Mouse (Mus musculus) CH12.LX (cell line): Measurements from ENCODE around the gene Lrmda. TPM values are rescaled to one million over a fixed set of nuclear protein-coding genes. Genes with fewer than 3 reads are reported as not detected.

Experiments used
- DNase-seq: peaks from one replicate; pipeline ENCODE4 v3.0.0-alpha.2; 2013; ENCODE audit errors: extremely low read depth
- H3K27ac ChIP-seq: 2 replicates; pipeline ENCODE4 v1.5.1; 2012; ENCODE audit warnings: low read depth, mild to moderate bottlenecking, control low read depth, moderate library complexity; ENCODE audit not compliant: insufficient read depth
- H3K27me3 ChIP-seq: replicated peaks from 2 replicates; pipeline ENCODE3; 2012; ENCODE audit warnings: inconsistent platforms
- H3K36me3 ChIP-seq, 2 experiments: replicated peaks in 1 of 2; 2 replicates each; pipeline versions ENCODE3 to v1.6.1; 2012; ENCODE audit warnings: inconsistent platforms in 1 of 2, low read length in 1 of 2, mild to moderate bottlenecking in 1 of 2, mixed read lengths in 1 of 2, moderate library complexity in 1 of 2; ENCODE audit not compliant: control insufficient read depth in 1 of 2, insufficient read depth in 1 of 2
- H3K4me1 ChIP-seq, 2 experiments: 2 replicates each; pipeline ENCODE4 v1.6.1; 2012; ENCODE audit warnings: inconsistent platforms in 1 of 2, moderate library complexity in 1 of 2; ENCODE audit not compliant: insufficient read depth in 2 of 2, control insufficient read depth in 1 of 2
- H3K4me2 ChIP-seq: 2 replicates; pipeline ENCODE4 v1.6.1; 2012; ENCODE audit warnings: low read depth, mild to moderate bottlenecking, control low read depth; ENCODE audit not compliant: poor library complexity, insufficient read depth, severe bottlenecking
- H3K4me3 ChIP-seq, 3 experiments: fragments of 150-350 bp in 1 of 3; sonication (generic) in 1 of 3; replicated peaks in 1 of 3; 2 replicates each; pipeline versions ENCODE3 to v1.5.1; 2011 to 2012; ENCODE audit warnings: low read depth in 2 of 3, low read length in 2 of 3, mild to moderate bottlenecking in 2 of 3, moderate library complexity in 2 of 3, control low read depth in 1 of 3, improper control_type of control experiment in 1 of 3, inconsistent platforms in 1 of 3, mixed read lengths in 1 of 3; ENCODE audit not compliant: poor library complexity in 1 of 3
- H3K79me2 ChIP-seq: replicated peaks from 2 replicates; pipeline ENCODE4 v1.6.1; 2012; ENCODE audit warnings: mild to moderate bottlenecking, moderate library complexity; ENCODE audit not compliant: control insufficient read depth, poor library complexity, insufficient read depth, severe bottlenecking; ENCODE audit errors: extremely low read depth
- H3K9ac ChIP-seq: 2 replicates; pipeline ENCODE4 v1.6.1; 2012; ENCODE audit warnings: low read depth, mild to moderate bottlenecking, control low read depth, moderate library complexity; ENCODE audit not compliant: insufficient read depth
- H3K9me3 ChIP-seq: replicated peaks from 2 replicates; pipeline ENCODE3; 2012; ENCODE audit warnings: low read length, inconsistent platforms, mixed read lengths
- BHLHE40 ChIP-seq: IDR thresholded peaks from 2 replicates; pipeline ENCODE4 v1.6.1; 2011; ENCODE audit warnings: mild to moderate bottlenecking, low read depth, low read length, improper control_type of control experiment
- CHD1 ChIP-seq: IDR thresholded peaks from 2 replicates; pipeline ENCODE4 v1.6.1; 2012; ENCODE audit warnings: low read depth, low read length, improper control_type of control experiment, inconsistent platforms
- CTCF ChIP-seq, 2 experiments: IDR thresholded peaks in 1 of 2; conservative IDR thresholded peaks in 1 of 2; 2 replicates each; pipeline ENCODE4 v1.5.1; 2011 to 2012; ENCODE audit warnings: low read depth in 2 of 2, low read length in 2 of 2, improper control_type of control experiment in 1 of 2, inconsistent platforms in 1 of 2, mild to moderate bottlenecking in 1 of 2, moderate library complexity in 1 of 2
- E2F4 ChIP-seq: IDR thresholded peaks from 2 replicates; pipeline ENCODE4 v1.6.1; 2011; ENCODE audit warnings: low read depth, low read length, improper control_type of control experiment; ENCODE audit not compliant: insufficient replicate concordance
- ELF1 ChIP-seq: IDR thresholded peaks from 2 replicates; pipeline ENCODE4 v1.6.1; 2014; ENCODE audit warnings: low read depth, mild to moderate bottlenecking, inconsistent platforms, low read length, improper control_type of control experiment
- ETS1 ChIP-seq: conservative IDR thresholded peaks from 2 replicates; pipeline ENCODE4 v1.6.1; 2012; ENCODE audit warnings: low read depth, mild to moderate bottlenecking, inconsistent platforms, low read length, improper control_type of control experiment, moderate library complexity
- GABPA ChIP-seq: IDR thresholded peaks from 2 replicates; pipeline ENCODE4 v1.6.1; 2012; ENCODE audit warnings: low read depth, low read length, improper control_type of control experiment, inconsistent platforms; ENCODE audit not compliant: insufficient replicate concordance
- HCFC1 ChIP-seq: IDR thresholded peaks from 2 replicates; pipeline ENCODE4 v1.6.1; 2012; ENCODE audit warnings: low read depth, mild to moderate bottlenecking, inconsistent platforms, low read length, improper control_type of control experiment
- IRF4 ChIP-seq: IDR thresholded peaks from 2 replicates; pipeline ENCODE4 v1.6.1; 2014; ENCODE audit warnings: low read depth, mild to moderate bottlenecking, inconsistent platforms, low read length, improper control_type of control experiment
- JUN ChIP-seq: IDR thresholded peaks from 2 replicates; pipeline ENCODE4 v1.6.1; 2011; ENCODE audit warnings: low read depth, mild to moderate bottlenecking, low read length, improper control_type of control experiment, moderate library complexity; ENCODE audit not compliant: insufficient read depth
- MAX ChIP-seq: IDR thresholded peaks from 2 replicates; pipeline ENCODE4 v1.6.1; 2011; ENCODE audit warnings: low read length, improper control_type of control experiment
- MYC ChIP-seq: IDR thresholded peaks from 2 replicates; pipeline ENCODE4 v1.6.1; 2011; ENCODE audit warnings: low read depth, mild to moderate bottlenecking, improper control_type of control experiment, low read length
- NELFE ChIP-seq: IDR thresholded peaks from 2 replicates; pipeline ENCODE4 v1.6.1; 2011; ENCODE audit warnings: low read depth, low read length, improper control_type of control experiment
- PAX5 ChIP-seq: IDR thresholded peaks from 2 replicates; pipeline ENCODE4 v1.6.1; 2012; ENCODE audit warnings: low read length, inconsistent platforms, mixed read lengths
- POLR2A ChIP-seq: IDR thresholded peaks from 2 replicates; pipeline ENCODE4 v1.6.1; 2011; ENCODE audit warnings: low read depth, mild to moderate bottlenecking, improper control_type of control experiment, low read length
- POLR2AphosphoS2 ChIP-seq: IDR thresholded peaks from 2 replicates; pipeline ENCODE4 v1.6.1; 2011; ENCODE audit warnings: low read depth, low read length, improper control_type of control experiment
- SIN3A ChIP-seq: IDR thresholded peaks from 2 replicates; pipeline ENCODE4 v1.6.1; 2012; ENCODE audit warnings: low read length, improper control_type of control experiment, inconsistent platforms
- SMC3 ChIP-seq: IDR thresholded peaks from 2 replicates; pipeline ENCODE4 v1.6.1; 2011; ENCODE audit warnings: low read depth, low read length, improper control_type of control experiment
- TCF12 ChIP-seq: IDR thresholded peaks from 2 replicates; pipeline ENCODE4 v1.6.1; 2014; ENCODE audit warnings: low read depth, mild to moderate bottlenecking, inconsistent platforms, low read length, improper control_type of control experiment
- UBTF ChIP-seq: IDR thresholded peaks from 2 replicates; pipeline ENCODE4 v1.6.1; 2012; ENCODE audit warnings: low read depth, mild to moderate bottlenecking, inconsistent platforms, low read length, improper control_type of control experiment, moderate library complexity
- USF1 ChIP-seq: IDR thresholded peaks from 2 replicates; pipeline ENCODE4 v1.6.1; 2014; ENCODE audit warnings: low read depth, mild to moderate bottlenecking, inconsistent platforms, low read length, improper control_type of control experiment
- ZC3H11A ChIP-seq: IDR thresholded peaks from 2 replicates; pipeline ENCODE4 v1.6.1; 2012; ENCODE audit warnings: low read depth, mild to moderate bottlenecking, inconsistent platforms, low read length, improper control_type of control experiment
- dilution Hi-C: fragments of 300-500 bp; cut with MboI; formaldehyde crosslinking; loops from 2 replicates; pipeline ENCODE4 v1.14.3; 2020; ENCODE audit warnings: low sequenced_read_pairs; ENCODE audit not compliant: extremely low pct_unique_long_range_greater_than_20kb, extremely low pct_ligation_motif_present
- in situ Hi-C: fragments of 300-500 bp; cut with MboI; formaldehyde crosslinking; loops from 3 replicates; pipeline ENCODE4 v1.14.3; 2019; ENCODE audit warnings: low sequenced_read_pairs, low pct_ligation_motif_present, low pct_unique_long_range_greater_than_20kb, mixed read lengths
- polyA plus RNA-seq: library from polyadenylated mRNA; unstranded; fragments of >175 nt; gene quantifications from 2 replicates; pipeline ENCODE4 v1.2.1, GENCODE M21; 2012; ENCODE audit warnings: low read depth; ENCODE audit not compliant: insufficient read length
- total RNA-seq, 2 experiments: library from RNA; depleted of rRNA; stranded (reverse); fragments of 300-350 nt in 1 of 2; fragments of >200 nt in 1 of 2; gene quantifications; 2 replicates each; pipeline ENCODE4 v1.2.3; 2012 to 2014

The Lrmda gene
- total and polyA plus RNA-seq, 3 experiments, result 0.89 to 3.7 (median 1.9) TPM

- Histone ChIP-seq H3K36me3 (no peaks in the 10 kb centered on the region), H3K9ac (no peak overlapping the region), H3K27me3 (no peaks in the 10 kb centered on the region), H3K9me3 (no peaks in the 10 kb centered on the region), H3K79me2 (no peaks in the 10 kb centered on the region), H3K27ac (no peak overlapping the region), H3K4me1 (peaks cover 0 to 4% of the 10 kb centered on the region in 2 experiments; a peak in 1 of 4 replicates), H3K4me3 (no peak overlapping the region), H3K4me2 (no peak overlapping the region)
- dilution Hi-C loops (no loop called here), in situ Hi-C loops (loop anchor here (25.0 kb wide), 1 partner anchor 458 kb away; no protein-coding TSS in a partner anchor)
- no peak for TF ChIP-seq ETS1
- TF ChIP-seq POLR2AphosphoS2, result no peak
- TF ChIP-seq CHD1, result no peak
- no peak for TF ChIP-seq MAX
- DNase-seq, result no peak
These were observed 559.5 kb downstream of the Lrmda start for GRCm38 (mm10) chr14:22578986-22579385.

GRCm38 (mm10) chr14:22582065-22582464 is 562.6 kb downstream of the Lrmda start:
- Histone ChIP-seq H3K79me2 (no peaks in the 10 kb centered on the region), H3K36me3 (no peaks in the 10 kb centered on the region), H3K9ac (no peak overlapping the region), H3K9me3 (no peaks in the 10 kb centered on the region), H3K4me2 (no peak overlapping the region), H3K27ac (no peak overlapping the region), H3K4me3 (no peak overlapping the region), H3K27me3 (no peaks in the 10 kb centered on the region), H3K4me1 (no peaks in the 10 kb centered on the region)
- no peak for DNase-seq
- TF ChIP-seq TCF12 (no peak), HCFC1 (no peak), BHLHE40 (no peak), IRF4 (no peak), PAX5 (no peak), E2F4 (no peak), CTCF (conservative IDR thresholded peaks at IDR 0.05 in 1 of 2, IDR thresholded peaks at IDR 0.05 in 1 of 2; ENCODE audit: low read depth in 2 of 2, low read length in 2 of 2) (no peak), POLR2A (no peak), USF1 (no peak)
- dilution Hi-C loops (no loop called here), in situ Hi-C loops (loop anchor here (25.0 kb wide), 1 partner anchor 455 kb away; no protein-coding TSS in a partner anchor)

DNA sequence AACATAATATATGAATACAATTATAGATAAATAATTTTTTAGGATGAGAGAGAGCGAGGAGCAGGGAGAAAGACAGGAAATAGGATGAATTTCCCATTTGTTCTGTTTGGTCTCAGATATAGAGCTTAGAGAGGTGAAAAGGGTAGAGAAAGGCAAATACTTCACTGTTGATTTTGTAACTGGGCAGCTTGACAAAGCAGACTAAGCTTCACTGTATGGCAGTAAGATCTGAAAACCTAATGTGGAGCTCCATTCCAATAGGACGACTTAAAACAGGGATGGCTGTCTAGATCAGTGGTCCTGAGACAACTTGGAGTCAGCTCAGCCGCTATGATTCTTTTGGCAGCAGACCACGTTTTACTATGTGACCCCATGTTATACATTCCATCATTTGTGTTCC is 566.8 kb downstream of the Lrmda start:
- dilution Hi-C loops, result no loop called here
- TF ChIP-seq JUN, result no peak
- no peak for TF ChIP-seq ELF1
- TF ChIP-seq SMC3, result no peak
- no peak for TF ChIP-seq ETS1
- TF ChIP-seq E2F4, result no peak
- no peak for TF ChIP-seq SIN3A
- no peak for TF ChIP-seq UBTF
- no peak for TF ChIP-seq CHD1
- TF ChIP-seq MYC, result no peak
- TF ChIP-seq GABPA, result no peak
- TF ChIP-seq ZC3H11A, result no peak
- no peak for TF ChIP-seq NELFE
- DNase-seq, result no peak
- Histone ChIP-seq H3K9ac (no peak overlapping the region), H3K79me2 (no peaks in the 10 kb centered on the region), H3K4me1 (no peaks in the 10 kb centered on the region), H3K27me3 (no peaks in the 10 kb centered on the region), H3K4me3 (no peak overlapping the region), H3K4me2 (no peak overlapping the region), H3K36me3 (no peaks in the 10 kb centered on the region), H3K9me3 (no peaks in the 10 kb centered on the region), H3K27ac (no peak overlapping the region)
- in situ Hi-C loops, result loop anchor here (25.0 kb wide), 1 partner anchor 451 kb away; no protein-coding TSS in a partner anchor
